Mouse (Mus musculus) heart, embryonic 14.5 days (tissue): ENCODE measurements around the gene Pdxp. TPM values are rescaled to one million over a fixed set of nuclear protein-coding genes. Genes with fewer than 3 reads are reported as not detected.

Source experiments
- ATAC-seq: fragments of 200-750 bp; cut with Nextera tagmentation; 2 replicates; pipeline ENCODE4 v1.8.0; 2017; ENCODE audit warnings: low read depth, moderate TSS enrichment; ENCODE audit not compliant: insufficient number of reproducible peaks, insufficient read depth, low FRiP score
- H3K27ac ChIP-seq, 2 experiments: fragments of 200-500 bp in 1 of 2; fragments of 300-500 bp in 1 of 2; sonication (generic) in 1 of 2; replicated peaks in 1 of 2; 2 replicates each; pipeline ENCODE4 v1.5.1; 2012 to 2014; ENCODE audit warnings: low read depth in 2 of 2, low read length in 2 of 2, control low read depth in 1 of 2, mild to moderate bottlenecking in 1 of 2, mixed read lengths in 1 of 2; ENCODE audit not compliant: control insufficient read depth in 1 of 2, insufficient read depth in 1 of 2
- H3K27me3 ChIP-seq: fragments of 300-500 bp; sonication (generic); 2 replicates; pipeline ENCODE4 v1.6.1; 2014; ENCODE audit warnings: mild to moderate bottlenecking, low read length, control low read depth; ENCODE audit not compliant: control insufficient read depth, insufficient read depth
- H3K36me3 ChIP-seq: fragments of 300-500 bp; sonication (generic); 2 replicates; pipeline ENCODE4 v1.6.1; 2014; ENCODE audit warnings: mild to moderate bottlenecking, control low read depth, low read length, mixed read lengths; ENCODE audit not compliant: control insufficient read depth, insufficient read depth
- H3K4me1 ChIP-seq, 2 experiments: fragments of 200-500 bp in 1 of 2; fragments of 300-500 bp in 1 of 2; sonication (generic) in 1 of 2; 2 replicates each; pipeline ENCODE4 v1.6.1; 2012 to 2014; ENCODE audit warnings: low read length in 2 of 2, control low read depth in 1 of 2, mixed read lengths in 1 of 2; ENCODE audit not compliant: control insufficient read depth in 2 of 2, insufficient read depth in 2 of 2
- H3K4me2 ChIP-seq: fragments of 300-500 bp; sonication (generic); 2 replicates; pipeline ENCODE4 v1.6.1; 2014; ENCODE audit warnings: mild to moderate bottlenecking, low read length
- H3K4me3 ChIP-seq, 2 experiments: fragments of 200-500 bp in 1 of 2; fragments of 300-500 bp in 1 of 2; sonication (generic) in 1 of 2; 2 replicates each; pipeline ENCODE4 v1.5.1; 2012 to 2014; ENCODE audit warnings: low read length in 2 of 2, mild to moderate bottlenecking in 2 of 2, control low read depth in 1 of 2, low read depth in 1 of 2, moderate library complexity in 1 of 2; ENCODE audit not compliant: control insufficient read depth in 1 of 2, insufficient read depth in 1 of 2
- H3K9ac ChIP-seq: fragments of 300-500 bp; sonication (generic); 2 replicates; pipeline ENCODE4 v1.6.1; 2014; ENCODE audit warnings: mild to moderate bottlenecking, low read length
- H3K9me3 ChIP-seq: fragments of 300-500 bp; sonication (generic); 2 replicates; pipeline ENCODE4 v1.6.1; 2016; ENCODE audit warnings: low read length, control low read depth; ENCODE audit not compliant: control insufficient read depth
- WGBS: fragments of 180-500 bp; shearing (Covaris S2); extraction: QIAGEN DNeasy Blood & Tissue Kit; methylation state at CpG from one replicate; pipeline ENCODE4 v1.1.7; 2014; 5-methylcytosine and 5-hydroxymethylcytosine counted together
- polyA plus RNA-seq: library from polyadenylated mRNA; unstranded; fragments of >200 nt; fragmentation: Nextera tagmentation; extraction: Ambion mirVana; gene quantifications from 2 replicates; pipeline ENCODE4 v1.2.1, GENCODE M21; 2014

Pdxp gene
- polyA plus RNA-seq, 1 experiment from 2014 or later: 26.2 TPM

DNA sequence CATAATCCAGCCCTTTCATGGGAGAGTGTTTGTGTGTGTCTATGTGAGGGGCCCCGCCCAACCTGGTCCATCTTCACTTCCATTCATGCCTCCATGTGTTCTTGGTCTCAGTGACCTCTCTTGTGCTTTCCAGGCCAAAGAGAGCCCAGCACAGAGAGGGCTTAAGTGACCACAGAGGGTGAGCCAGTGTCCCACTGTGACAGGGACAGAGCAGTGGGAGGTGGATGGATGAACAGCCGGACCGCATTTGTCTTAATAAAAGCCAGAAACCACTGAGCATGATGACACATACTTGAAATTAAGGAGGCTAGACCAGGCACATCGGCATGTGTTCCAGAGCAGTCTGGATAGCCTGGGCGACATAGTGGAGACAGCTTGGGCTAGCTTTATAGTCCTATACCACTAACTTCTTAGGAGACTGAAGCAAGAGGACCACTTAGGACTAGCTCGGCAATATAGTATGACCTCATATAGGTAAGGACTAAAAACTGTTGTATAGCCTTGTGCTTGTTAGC is 16.5 kb downstream of the Pdxp start:
- Histone ChIP-seq H3K27me3 (no peaks in the 10 kb centered on the region), H3K9ac (no peak overlapping the region), H3K27ac (no peak overlapping the region), H3K4me2 (no peak overlapping the region), H3K9me3 (no peaks in the 10 kb centered on the region), H3K4me3 (no peak overlapping the region), H3K4me1 (peaks cover 29 to 40% of the 10 kb centered on the region in 2 experiments), H3K36me3 (peaks cover 22% of the 10 kb centered on the region)
- 84% methylated on average over 6 of the region's 6 CpGs for WGBS
- no peak for ATAC-seq

DNA sequence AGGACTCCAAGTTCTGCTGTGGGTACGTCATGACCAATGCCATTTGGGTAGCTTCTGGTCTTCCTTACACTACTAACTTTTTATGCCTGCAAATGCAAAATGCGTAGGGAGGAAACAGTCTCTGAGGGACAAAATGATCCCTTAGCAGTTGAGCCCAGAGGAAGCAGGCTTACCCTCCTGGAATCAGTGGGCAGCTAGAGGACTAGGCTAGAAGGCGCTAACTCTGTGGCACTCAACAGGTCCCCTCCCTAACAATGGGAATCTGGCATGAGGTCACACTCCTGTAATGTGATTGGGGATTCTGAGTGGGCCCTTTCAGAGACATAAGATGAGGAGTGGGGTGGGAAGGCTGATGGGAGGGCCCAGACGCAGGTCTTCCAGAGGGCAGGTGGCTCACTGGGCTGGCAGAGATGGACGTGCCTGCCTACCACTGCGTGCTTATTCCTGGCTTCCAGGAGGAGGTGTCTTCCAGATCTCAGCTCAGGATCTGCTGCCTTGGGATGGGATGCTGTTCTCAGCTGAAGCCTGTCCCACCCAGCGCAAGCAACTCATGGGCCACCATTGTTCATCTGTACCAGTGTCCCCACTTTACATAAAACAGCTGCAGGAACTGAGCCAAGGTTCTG is 17.2 kb downstream of the Pdxp start:
- H3K9ac ChIP-seq: no peak overlapping the region
- H3K27ac ChIP-seq: no peak overlapping the region
- WGBS: 66% methylated on average over 7 of the region's 7 CpGs

DNA sequence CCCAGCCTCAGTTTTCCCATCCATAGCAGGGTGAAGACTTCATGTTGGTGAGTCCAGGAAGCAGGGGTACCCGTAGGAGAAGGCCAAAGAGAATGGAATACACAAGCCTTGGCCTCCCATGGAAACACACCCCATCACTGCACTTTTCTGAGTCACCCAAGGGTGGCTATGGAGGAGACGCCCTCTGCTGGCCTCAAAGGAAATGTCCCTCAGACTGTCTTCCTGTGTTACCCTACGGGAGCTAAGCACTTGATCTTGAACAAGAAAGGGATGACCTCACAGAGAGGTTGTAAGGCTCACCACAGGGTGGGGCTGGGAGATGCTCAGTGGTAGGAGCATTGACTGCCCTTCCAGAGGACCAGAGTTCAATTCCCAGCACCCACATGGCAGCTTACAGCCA is 17.9 kb downstream of the Pdxp start:
- H3K27me3 ChIP-seq: no peaks in the 10 kb centered on the region
- H3K9me3 ChIP-seq: no peaks in the 10 kb centered on the region
- H3K4me3 ChIP-seq: no peak overlapping the region
- no peak overlapping the region for H3K27ac ChIP-seq
- ATAC-seq: no peak
- H3K36me3 ChIP-seq: peaks cover 22% of the 10 kb centered on the region
- WGBS: 20% methylated on average over 3 of the region's 3 CpGs
- H3K4me2 ChIP-seq: no peak overlapping the region
- peaks cover 18 to 38% of the 10 kb centered on the region in 2 experiments for H3K4me1 ChIP-seq
- H3K9ac ChIP-seq: no peak overlapping the region

More for the DNA sequence above, 17.2 kb downstream of the Pdxp start:
- no peak for ATAC-seq
- Histone ChIP-seq H3K4me1 (peaks cover 24 to 40% of the 10 kb centered on the region in 2 experiments), H3K9me3 (no peaks in the 10 kb centered on the region), H3K27me3 (no peaks in the 10 kb centered on the region), H3K4me2 (no peak overlapping the region), H3K4me3 (no peak overlapping the region), H3K36me3 (peaks cover 22% of the 10 kb centered on the region)

DNA sequence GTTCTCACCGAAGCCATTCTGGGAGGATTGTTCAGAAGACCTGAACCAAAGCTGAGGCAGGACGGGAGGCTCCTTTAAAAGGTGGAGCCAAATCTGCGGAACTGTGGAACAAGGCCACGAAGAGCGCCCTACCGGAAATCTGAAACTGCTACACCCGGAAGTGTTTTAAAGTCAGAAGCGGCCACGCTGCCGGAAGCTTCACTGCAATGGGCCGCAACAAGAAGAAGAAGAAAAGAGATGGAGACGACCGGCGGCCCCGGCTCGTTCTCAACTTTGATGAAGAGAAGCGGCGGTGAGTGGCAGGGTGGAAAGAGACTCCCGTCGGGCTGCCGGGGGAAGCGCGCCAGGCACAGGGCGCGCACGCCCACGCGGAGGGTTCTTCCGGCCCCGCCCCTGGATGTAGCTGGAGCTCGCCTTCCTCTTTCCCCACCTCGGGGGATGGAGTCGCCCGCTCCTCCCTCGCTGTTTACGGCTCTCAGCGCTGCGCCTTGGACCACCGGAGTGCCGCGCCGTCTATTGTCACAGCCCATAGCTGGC is 21.1 kb downstream of the Pdxp start, which contains the start of gene Nol12:
TSS of gene Nol12 (plus strand) at position 150 of the 537 bp plus-strand sequence.
- H3K36me3 ChIP-seq: peaks cover 41% of the 10 kb centered on the region
- 1% methylated on average over 42 of the region's 42 CpGs for WGBS
- peaks cover 2 to 17% of the 10 kb centered on the region in 2 experiments; a peak in 3 of 4 replicates for H3K4me1 ChIP-seq
- H3K9me3 ChIP-seq: no peaks in the 10 kb centered on the region
- H3K4me2 ChIP-seq: peak within 1 kb of the TSS; percentile 93
- peak within 1 kb of the TSS; percentile 69 to 79 for H3K27ac ChIP-seq
- peak within 1 kb of the TSS; percentile 67 to 74 for H3K4me3 ChIP-seq
- peak; percentile 64 for ATAC-seq
- no peaks in the 10 kb centered on the region for H3K27me3 ChIP-seq
- peak within 1 kb of the TSS; percentile 88 for H3K9ac ChIP-seq

DNA sequence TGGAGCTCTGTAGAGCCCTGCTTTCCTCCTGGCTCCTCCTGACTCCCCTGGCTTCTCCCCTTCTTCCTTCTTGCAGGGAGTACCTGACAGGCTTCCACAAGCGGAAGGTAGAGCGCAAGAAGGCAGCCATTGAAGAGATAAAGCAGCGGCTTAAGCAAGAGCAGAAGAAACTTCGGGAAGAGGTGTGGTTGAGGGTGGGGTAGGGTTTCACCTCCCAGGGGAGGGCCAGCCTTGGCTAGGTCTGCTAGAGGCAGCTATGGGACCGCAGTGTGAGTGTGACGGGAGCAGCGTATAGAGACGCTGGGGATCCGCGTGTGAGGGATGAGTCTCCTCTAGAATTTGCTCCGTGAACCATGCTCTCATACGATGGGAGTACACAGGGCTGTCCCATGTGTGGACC is 22.7 kb downstream of the Pdxp start:
- Histone ChIP-seq H3K4me1 (peaks cover 2 to 16% of the 10 kb centered on the region in 2 experiments; a peak in 3 of 4 replicates), H3K4me2 (no peak overlapping the region), H3K9me3 (no peaks in the 10 kb centered on the region), H3K9ac (no peak overlapping the region), H3K4me3 (no peak overlapping the region), H3K27ac (no peak overlapping the region), H3K36me3 (peaks cover 47% of the 10 kb centered on the region), H3K27me3 (no peaks in the 10 kb centered on the region)
- ATAC-seq: no peak
- WGBS: 87% methylated on average over 12 of the region's 12 CpGs

DNA sequence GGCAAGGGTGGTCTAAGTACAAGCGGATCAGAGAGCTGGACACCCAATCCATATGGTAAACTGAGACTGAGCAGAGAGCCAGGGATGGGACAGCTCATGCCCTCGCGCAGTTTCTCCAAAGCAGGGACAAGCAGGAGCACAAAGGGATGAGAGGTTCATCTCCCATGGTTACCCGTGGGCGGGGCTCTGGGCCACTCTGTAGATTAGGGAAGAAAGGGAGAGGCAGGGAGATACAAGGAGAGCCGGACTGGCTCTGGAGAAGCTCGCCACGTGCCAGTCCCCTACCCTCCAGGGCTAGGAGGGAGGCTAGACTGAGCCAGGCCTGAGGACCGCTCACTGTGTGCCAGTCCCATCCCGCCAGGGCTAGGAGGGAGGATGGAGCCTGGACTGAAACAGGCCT is 23.6 kb downstream of the Pdxp start:
- H3K9ac ChIP-seq: no peak overlapping the region
- 89% methylated on average over 10 of the region's 10 CpGs for WGBS
- H3K4me3 ChIP-seq: no peak overlapping the region
- H3K9me3 ChIP-seq: no peaks in the 10 kb centered on the region
- H3K27me3 ChIP-seq: no peaks in the 10 kb centered on the region
- H3K4me1 ChIP-seq: peaks cover 2 to 15% of the 10 kb centered on the region in 2 experiments; a peak in 3 of 4 replicates
- H3K4me2 ChIP-seq: no peak overlapping the region
- peaks cover 54% of the 10 kb centered on the region for H3K36me3 ChIP-seq
- H3K27ac ChIP-seq: no peak overlapping the region
- ATAC-seq: no peak

DNA sequence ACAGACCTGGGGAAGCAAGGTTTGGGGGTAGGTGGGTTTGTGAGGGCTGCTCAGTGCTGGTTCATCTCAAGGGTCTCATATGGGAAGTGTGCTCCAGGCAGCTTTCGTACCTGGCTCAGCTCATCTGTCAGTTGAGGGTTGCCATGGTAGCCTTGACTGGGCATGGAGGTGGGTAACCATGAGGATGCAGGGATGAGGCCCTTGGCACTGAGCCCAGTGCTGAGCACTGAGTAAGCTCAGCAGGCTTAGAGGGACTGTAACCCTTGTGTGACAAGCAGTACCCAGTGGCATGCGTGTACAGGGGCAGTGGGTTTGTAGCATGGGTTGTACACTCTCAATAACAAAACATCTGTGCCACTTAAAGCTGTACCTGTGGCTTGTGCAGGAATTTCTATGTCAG is 24.2 kb downstream of the Pdxp start:
- WGBS: 71% methylated on average over 2 of the region's 2 CpGs

More for the DNA sequence above, 24.2 kb downstream of the Pdxp start:
- peaks cover 54% of the 10 kb centered on the region for H3K36me3 ChIP-seq
- no peak overlapping the region for H3K4me3 ChIP-seq
- peaks cover 5 to 18% of the 10 kb centered on the region in 2 experiments; a peak in 3 of 4 replicates for H3K4me1 ChIP-seq
- H3K9ac ChIP-seq: no peak overlapping the region
- no peaks in the 10 kb centered on the region for H3K27me3 ChIP-seq
- H3K9me3 ChIP-seq: no peaks in the 10 kb centered on the region
- ATAC-seq: no peak
- no peak overlapping the region for H3K27ac ChIP-seq
- no peak overlapping the region for H3K4me2 ChIP-seq
